Mouse (Mus musculus): ENCODE measurements around the gene Lhx2. TPM values are rescaled to one million over a fixed set of nuclear protein-coding genes. Genes with fewer than 3 reads are reported as not detected.

The Lhx2 gene
- total RNA-seq, 1 experiment from 2014 or later: not detected

DNA sequence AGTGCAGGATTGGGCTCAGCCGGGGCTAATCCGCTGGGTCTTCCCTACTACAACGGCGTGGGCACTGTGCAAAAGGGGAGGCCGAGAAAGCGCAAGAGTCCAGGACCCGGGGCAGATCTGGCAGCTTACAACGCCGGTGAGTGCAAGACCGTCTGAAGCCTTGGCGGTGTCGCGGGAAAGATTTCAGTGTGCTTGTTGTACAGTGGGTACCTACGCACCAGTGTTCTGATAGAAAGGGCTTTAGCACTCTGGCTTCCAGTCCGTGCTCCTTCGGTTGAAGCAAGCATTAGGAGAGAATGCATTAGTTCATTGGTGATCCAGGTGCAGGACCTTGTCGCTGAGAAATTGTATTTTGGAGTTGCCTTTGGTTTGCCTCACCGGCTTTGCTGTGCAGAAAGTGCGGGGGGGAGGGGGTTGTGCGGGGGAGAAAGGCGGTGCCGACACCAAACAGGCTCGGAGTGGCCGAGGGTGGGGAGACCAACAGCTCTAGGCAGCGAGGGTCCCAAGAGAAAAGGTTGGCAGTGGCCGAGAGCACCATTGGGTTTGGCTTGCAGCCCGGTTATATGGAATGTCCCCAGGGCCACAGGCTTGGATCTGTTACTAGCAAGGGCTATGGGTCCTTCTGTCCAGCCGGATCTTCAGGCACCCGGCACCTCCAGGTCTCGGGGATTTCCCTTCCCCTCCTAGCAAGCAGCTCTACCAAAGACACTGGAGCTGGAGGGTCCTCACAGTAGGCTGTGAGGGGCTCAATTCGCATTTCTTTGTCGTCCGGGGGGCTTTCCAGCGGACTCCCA, 15.8 kb downstream of the Lhx2 start:
- no peak for ATAC-seq (replicated peaks in 1 of 2; ENCODE audit: insufficient read depth in 1 of 2, low FRiP score in 2 of 2, low TSS enrichment in 1 of 2, low read depth in 1 of 2, poor library complexity in 2 of 2, severe bottlenecking in 2 of 2)

DNA sequence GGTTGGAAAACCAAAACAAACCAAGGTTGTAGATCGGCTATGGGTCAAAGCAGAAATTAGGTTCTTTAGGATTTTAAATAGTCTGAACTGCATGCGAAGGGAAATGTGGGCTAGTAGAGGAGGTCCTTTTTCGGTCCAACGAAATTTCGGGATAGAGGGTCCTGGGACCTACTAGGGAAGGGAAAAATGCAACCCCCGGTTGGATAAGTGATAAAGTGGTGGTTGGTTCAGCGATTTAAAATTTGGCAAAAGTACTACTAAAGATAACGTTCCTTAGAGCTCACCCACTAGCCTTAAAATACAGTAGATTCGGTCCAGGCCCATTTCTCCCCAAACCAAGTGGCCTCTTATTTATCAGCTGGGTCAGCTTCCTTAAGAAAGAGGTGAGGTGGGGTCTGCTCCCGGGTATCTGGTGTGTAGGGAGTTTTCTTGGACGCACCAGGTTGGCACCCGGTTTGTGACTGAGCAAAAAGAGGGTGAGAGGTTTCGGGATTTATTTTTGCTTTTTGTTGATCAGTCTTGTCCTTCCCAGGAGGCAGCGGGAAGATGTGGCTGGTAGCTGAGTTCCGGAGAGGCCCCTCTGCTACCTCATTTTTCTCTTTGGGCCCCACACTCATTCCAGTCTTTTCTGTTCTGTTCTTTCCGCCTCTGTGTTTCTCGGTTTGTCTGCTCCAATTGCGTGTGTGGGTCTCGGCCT, 16.8 kb downstream of the Lhx2 start:
- no peak for ATAC-seq (replicated peaks in 1 of 2; ENCODE audit: insufficient read depth in 1 of 2, low FRiP score in 2 of 2, low TSS enrichment in 1 of 2, low read depth in 1 of 2, poor library complexity in 2 of 2, severe bottlenecking in 2 of 2)

DNA sequence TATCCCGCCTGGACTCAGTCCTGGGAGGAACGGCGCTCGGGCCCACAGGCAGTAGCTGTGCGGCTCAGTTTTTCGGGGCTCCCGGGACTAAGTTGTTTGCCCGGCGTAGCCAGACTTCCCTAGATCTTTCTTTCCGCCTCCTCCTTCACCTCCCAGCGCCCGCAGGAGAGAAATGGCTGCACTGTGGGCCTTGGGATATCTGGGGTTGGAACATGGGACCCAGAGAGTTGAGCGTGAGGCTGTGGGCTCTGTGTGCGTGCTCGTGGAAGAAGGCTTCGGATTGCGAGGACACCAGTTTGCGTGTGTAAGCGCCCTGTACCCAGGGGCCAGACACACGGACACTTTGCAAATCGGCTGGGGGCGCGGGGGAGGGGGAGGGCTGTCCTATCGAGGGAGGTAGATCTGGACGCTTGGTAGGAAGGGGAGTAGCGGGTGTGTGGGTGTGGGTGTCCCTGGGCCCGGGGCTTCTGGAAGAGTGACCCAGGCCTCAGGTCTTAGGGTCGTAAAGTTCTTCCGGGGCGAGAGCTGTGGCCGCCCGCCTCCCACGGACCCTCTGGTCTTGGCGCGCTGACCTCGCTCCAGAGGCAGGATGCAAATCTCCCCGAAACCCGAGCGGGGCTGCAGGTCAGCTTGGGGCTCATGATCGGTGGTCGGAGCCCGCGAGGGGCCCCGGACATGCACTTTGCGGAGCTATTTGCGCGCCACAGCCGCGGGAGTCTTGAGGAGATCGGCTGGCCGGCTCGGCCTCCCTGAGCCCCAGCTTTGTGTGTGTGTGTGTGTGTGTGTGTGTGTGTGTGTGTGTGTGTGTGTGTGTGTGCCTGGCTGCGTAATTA, 17.6 kb downstream of the Lhx2 start:
- ATAC-seq (replicated peaks in 1 of 2; ENCODE audit: insufficient read depth in 1 of 2, low FRiP score in 2 of 2, low TSS enrichment in 1 of 2, low read depth in 1 of 2, poor library complexity in 2 of 2, severe bottlenecking in 2 of 2): no peak

DNA sequence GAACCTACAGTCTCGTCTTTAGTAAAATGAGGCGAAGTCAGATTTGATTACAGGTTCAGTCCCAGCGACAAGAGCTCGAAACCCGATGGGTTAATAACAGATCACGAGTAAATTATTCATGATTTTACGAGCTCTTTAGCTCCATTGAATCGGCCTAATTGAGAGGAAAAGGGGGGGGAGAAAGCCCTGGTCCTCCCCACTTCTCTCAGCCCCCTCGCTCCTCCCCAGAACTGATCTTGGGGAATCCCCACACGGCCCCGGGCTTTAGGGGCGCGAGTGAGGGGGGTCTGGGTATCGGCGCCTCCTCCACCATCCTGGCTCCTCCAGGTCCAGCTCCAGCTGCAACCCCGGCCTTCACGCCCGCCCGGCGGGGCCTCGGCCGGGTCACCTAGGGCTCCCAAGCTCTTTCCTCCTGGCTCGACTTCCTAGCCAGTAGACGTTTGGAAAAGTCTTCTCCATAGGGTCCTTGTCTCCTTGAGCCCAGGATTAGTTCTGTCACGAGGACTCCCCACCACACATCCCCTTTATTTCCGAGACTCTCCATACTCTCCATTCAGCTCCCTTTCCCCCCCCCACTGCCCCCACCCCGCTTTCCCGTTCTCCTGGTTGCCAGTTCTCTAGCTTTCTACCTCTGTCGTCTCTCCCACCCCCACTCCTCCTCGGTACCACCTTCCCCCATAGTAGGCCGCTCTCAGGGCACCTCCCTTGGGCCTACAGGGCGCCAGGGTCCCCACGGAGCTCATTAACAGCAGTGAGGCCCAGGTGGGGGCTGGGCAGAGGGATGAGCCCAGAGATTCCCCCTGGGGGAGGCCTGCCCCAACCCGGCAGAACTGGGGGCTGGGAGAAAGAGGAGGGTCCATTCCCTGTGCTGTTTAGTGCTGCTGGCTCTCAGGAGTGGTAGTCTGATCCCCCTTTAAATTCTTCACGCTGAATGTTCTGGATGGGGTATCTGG, 18.5 kb downstream of the Lhx2 start:
- no peak for ATAC-seq (replicated peaks in 1 of 2; ENCODE audit: insufficient read depth in 1 of 2, low FRiP score in 2 of 2, low TSS enrichment in 1 of 2, low read depth in 1 of 2, poor library complexity in 2 of 2, severe bottlenecking in 2 of 2)

DNA sequence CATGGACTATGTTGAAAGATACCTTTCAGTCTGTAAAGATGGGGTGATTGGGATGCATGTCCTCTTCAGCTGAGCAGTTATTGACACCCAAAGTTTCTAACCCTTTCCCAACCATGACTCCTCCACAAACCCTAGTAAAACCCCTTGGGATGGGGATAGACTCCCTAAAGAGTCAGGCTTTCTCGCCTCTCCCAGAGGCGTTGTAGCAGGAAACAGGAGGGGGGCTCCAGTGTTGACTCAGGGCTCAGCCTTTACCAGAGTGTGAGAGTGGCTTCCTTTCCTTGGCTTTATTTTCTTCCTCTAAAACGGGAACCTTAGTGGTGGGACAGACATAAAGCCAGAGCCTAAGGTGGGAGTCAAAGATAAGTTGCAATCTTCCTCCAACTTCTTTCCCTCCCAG, 19.5 kb downstream of the Lhx2 start:
- no peak for ATAC-seq (replicated peaks in 1 of 2; ENCODE audit: insufficient read depth in 1 of 2, low FRiP score in 2 of 2, low TSS enrichment in 1 of 2, low read depth in 1 of 2, poor library complexity in 2 of 2, severe bottlenecking in 2 of 2)

DNA sequence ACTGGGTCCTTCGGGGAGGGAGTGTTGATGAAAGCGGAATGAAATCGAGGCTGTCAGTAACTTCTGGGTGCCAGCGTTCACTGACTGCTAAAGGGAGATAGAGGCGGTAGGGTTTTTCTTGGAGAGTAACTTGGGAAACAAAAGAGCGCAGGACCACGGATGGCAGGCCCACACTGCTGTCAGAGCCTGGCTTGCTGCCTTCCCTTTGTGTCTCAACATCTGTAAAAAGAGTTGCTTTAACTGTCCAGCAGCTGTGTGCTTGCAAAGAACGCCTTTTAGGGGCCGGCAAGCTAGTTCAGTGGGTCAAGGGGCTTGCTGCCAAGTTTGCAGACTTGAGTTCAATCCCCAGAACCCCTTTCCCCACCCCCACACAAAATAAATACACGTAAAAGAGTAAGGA, 20.1 kb downstream of the Lhx2 start:
- no peak for ATAC-seq (replicated peaks in 1 of 2; ENCODE audit: insufficient read depth in 1 of 2, low FRiP score in 2 of 2, low TSS enrichment in 1 of 2, low read depth in 1 of 2, poor library complexity in 2 of 2, severe bottlenecking in 2 of 2)

DNA sequence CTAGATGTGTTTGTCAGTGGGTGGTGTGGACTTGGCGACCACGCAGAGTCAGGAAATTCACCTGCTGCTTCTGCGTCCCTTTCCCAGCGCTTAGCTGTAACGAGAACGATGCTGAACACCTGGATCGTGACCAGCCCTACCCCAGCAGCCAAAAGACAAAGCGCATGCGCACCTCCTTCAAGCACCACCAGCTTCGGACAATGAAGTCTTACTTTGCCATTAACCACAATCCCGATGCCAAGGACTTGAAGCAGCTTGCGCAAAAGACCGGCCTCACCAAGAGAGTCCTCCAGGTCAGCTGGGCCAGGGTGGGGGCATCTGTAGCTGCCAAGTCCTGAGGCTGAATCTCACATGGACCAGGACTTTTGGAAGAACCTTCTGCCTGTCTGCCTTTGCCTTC, 20.7 kb downstream of the Lhx2 start:
- ATAC-seq (replicated peaks in 1 of 2; ENCODE audit: insufficient read depth in 1 of 2, low FRiP score in 2 of 2, low TSS enrichment in 1 of 2, low read depth in 1 of 2, poor library complexity in 2 of 2, severe bottlenecking in 2 of 2): no peak

DNA sequence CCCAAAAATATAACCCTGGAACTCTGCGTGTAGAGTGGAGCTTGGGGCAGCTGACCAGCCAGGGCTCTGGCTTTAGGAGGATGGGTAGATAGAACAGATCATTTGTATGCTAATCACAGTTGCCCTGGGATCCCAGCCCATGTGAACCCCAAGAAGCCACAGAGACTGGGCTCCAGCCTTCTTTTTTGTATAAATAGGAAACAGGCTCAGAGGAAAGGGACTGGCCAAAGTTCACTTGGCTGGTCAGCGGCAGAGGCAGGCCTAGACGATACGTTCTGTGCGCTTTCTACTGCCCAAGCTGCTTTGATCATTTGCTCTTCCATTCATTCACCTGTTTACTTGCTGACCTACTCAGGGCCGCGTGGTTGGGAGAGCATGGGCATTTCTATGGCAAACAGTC, 27.1 kb downstream of the Lhx2 start:
- ATAC-seq (replicated peaks in 1 of 2; ENCODE audit: insufficient read depth in 1 of 2, low FRiP score in 2 of 2, low TSS enrichment in 1 of 2, low read depth in 1 of 2, poor library complexity in 2 of 2, severe bottlenecking in 2 of 2): no peak

DNA sequence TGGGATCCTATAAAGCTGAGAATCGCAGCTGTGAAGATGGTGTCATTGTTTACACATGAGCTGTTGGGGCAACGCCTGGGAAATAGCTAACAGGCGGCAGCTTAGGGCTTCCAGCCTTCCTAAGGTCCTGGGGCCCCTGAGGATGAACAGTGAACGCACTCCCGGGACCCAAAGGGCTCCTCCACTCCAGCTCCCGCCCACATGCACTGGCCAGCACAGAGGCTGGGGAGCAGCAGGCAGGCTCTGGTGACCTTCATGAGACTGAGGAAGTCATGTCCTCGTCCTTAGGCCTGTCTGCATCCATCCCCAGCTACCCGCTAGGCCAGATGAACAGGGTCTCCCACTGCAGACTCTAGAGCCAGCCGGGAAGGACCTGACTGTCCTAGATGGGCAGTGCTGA, 27.9 kb downstream of the Lhx2 start:
- ATAC-seq (replicated peaks in 1 of 2; ENCODE audit: insufficient read depth in 1 of 2, low FRiP score in 2 of 2, low TSS enrichment in 1 of 2, low read depth in 1 of 2, poor library complexity in 2 of 2, severe bottlenecking in 2 of 2): no peak

DNA sequence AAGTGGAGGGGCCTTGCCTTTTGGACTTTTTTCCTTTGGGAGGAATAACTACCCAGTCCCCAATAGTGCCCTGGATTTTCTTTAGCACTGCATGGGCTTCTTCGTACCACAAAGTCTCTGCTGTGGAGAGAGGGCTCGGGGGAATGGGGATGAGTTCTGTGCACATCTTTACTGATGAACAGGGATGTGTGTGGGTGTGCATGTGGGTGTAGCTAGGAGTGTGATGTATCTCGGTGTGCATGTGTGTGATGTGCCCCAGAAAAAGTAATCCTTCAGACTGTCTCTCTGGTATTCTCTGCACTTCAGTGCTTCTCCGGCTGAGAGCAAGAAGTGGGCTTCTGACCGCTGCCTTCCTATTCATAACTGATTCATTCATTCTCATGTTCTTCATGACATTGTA, 28.8 kb downstream of the Lhx2 start:
- ATAC-seq (replicated peaks in 1 of 2; ENCODE audit: insufficient read depth in 1 of 2, low FRiP score in 2 of 2, low TSS enrichment in 1 of 2, low read depth in 1 of 2, poor library complexity in 2 of 2, severe bottlenecking in 2 of 2): no peak

DNA sequence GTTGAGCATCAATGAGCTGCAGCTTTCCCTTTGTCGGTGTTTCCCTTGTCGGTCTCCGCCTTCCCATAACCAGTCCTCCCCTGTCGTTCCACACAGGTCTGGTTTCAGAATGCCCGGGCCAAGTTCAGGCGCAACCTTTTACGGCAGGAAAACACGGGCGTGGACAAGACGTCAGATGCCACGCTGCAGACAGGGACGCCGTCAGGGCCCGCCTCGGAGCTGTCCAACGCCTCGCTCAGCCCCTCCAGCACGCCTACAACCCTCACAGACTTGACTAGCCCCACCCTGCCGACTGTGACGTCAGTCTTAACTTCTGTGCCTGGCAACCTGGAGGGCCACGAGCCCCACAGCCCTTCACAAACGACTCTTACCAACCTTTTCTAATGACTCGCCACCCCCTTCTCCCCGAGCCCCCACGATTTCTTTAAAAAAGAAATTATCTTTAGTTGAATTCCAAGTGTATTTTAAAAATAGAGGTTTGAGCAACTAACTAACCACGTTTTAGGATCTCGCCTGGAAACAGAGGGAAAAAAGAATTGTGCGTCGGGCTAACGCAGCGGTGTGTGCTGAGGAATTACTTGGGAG, 29.8 kb downstream of the Lhx2 start:
- peak; percentile 90 to 97 for ATAC-seq (replicated peaks in 1 of 2; ENCODE audit: insufficient read depth in 1 of 2, low FRiP score in 2 of 2, low TSS enrichment in 1 of 2, low read depth in 1 of 2, poor library complexity in 2 of 2, severe bottlenecking in 2 of 2)

DNA sequence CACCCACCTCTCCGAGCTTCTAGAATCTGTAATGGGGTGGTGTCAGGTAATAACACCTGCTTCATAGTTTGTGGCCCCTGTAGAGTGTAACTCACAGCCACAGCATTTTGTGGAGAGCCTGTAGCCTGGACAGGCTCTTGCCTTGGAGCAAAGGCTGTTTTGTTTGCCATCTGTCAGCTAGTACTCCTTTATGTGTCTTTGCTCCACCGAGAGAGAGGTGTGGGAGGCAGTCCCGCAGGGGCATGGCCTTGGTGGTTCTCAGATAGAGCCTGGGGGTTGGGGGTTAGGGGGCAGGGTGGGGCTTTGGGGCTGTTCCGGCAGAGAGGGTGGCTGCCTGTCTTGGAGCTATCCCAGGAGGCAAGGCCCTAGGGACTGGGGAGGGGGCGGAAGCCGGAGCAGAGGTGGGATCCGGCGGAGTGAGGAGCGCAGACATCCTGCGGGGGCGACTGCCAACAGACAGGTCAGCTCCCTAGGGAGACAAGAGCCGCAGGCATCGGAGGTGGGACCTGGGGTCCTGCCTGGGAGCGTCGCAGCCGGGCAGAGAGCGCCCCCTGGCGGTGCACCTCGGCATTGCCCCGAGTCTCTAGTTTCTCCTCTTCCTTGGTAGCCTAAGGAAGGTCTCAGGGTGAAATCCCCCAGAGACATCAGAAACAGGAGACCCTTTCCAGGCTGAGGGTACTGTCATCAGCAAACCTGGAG, 36.7 kb downstream of the Lhx2 start:
- peak in 1 of 2 experiments; percentile 46; a peak in 1 of 4 replicates for ATAC-seq (replicated peaks in 1 of 2; ENCODE audit: insufficient read depth in 1 of 2, low FRiP score in 2 of 2, low TSS enrichment in 1 of 2, low read depth in 1 of 2, poor library complexity in 2 of 2, severe bottlenecking in 2 of 2)

DNA sequence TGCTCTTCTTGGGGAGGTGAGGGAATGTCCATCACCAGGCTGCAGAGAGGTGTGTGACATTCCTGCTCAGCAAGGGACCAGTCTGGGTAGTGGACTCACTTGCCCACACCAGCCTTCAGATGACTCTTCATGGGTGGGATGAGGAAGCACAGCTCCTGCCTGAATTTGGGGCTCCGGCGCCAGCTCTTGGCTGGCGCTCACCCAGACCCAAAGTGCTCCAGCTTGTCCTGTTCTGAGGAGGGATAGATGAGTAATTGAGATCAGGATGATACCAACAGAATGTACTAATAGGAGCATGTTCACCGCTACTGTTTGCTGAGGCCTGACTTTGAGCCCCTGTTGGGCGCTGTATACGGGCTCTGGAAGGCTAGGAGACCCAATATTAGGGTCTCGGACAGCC, 38.2 kb downstream of the Lhx2 start:
- no peak for ATAC-seq (replicated peaks in 1 of 2; ENCODE audit: insufficient read depth in 1 of 2, low FRiP score in 2 of 2, low TSS enrichment in 1 of 2, low read depth in 1 of 2, poor library complexity in 2 of 2, severe bottlenecking in 2 of 2)

DNA sequence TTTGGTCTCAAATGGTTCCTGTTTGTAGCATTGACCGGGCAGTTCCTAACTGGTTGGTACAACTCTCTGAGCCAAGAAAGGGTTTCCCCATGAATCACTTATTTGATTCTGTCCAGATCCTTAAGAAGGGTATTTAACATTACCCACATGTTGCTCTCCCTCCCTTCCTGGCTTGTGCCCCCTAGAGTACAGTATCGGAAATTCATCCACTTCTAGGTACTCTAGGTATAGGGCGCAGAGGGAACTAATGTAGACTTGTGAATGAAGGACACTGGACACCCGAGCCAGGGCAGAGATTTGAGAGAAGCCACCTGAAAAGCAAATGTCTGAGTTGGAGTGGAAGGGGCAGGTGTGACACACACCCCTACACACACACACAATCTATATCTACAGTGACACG, 39.3 kb downstream of the Lhx2 start:
- peak; percentile 68 to 70 for ATAC-seq (replicated peaks in 1 of 2; ENCODE audit: insufficient read depth in 1 of 2, low FRiP score in 2 of 2, low TSS enrichment in 1 of 2, low read depth in 1 of 2, poor library complexity in 2 of 2, severe bottlenecking in 2 of 2)

DNA sequence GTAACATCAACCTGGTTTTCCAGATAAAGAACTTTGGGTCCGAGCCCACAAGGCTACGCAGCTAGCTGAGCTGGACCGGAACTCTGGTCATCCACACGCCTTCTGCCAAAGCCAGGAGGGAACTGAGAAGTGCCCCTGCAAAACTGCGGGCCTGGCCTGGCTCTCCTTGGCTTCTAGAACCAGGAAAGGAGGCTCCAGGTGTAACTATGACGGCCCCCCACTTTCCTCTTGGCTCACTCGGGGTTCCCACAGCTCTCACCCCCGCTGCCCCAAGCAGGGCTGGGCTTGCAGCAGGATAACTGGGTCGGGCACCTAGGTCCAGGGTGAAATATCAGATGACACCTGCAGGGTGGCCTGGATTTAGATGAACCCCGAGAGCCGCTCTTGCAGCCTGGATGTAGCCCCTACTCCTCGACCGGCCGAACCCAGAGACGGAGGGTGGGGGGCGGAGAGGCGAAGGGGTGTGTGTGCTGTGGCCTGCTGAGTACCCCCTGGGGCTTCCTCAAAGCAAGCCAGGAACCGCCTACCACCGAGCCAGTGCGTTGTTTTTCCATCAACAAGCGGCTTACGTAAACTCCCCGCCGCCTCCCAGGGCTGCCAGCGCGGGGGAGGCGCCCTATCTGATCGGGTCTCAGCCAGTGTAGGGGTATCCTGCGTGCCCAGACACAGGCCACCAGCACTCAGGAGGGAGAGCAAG, 39.9 kb downstream of the Lhx2 start:
- ATAC-seq (replicated peaks in 1 of 2; ENCODE audit: insufficient read depth in 1 of 2, low FRiP score in 2 of 2, low TSS enrichment in 1 of 2, low read depth in 1 of 2, poor library complexity in 2 of 2, severe bottlenecking in 2 of 2): peak in 1 of 2 experiments; percentile 41; a peak in 2 of 4 replicates

DNA sequence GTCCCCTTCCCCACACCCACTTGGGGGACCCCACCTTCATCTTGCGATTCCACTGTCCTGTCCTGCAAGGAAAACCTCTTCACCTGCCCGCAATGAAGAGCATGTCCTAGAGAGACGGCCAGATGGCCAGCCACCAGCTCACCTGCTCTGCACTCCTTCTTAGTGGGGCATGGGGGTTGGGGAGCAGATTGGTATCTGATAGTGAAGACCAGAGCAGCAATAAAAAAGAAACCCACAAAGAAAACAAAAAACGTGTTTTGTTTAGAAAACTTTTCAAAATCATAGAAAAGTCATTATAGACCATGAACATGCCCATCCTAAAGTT, 40.4 kb downstream of the Lhx2 start:
- no peak for ATAC-seq (replicated peaks in 1 of 2; ENCODE audit: insufficient read depth in 1 of 2, low FRiP score in 2 of 2, low TSS enrichment in 1 of 2, low read depth in 1 of 2, poor library complexity in 2 of 2, severe bottlenecking in 2 of 2)

All from hematopoietic stem cell, adult 5-6 weeks (primary cell).